In genomic region chr7:49687658-49688376, GRCm38 (mm10) we compare ENCODE assay signal across 19 mouse cellular contexts. TPM values are rescaled to one million over a fixed set of nuclear protein-coding genes. Genes with fewer than 3 reads are reported as not detected.
A peak's percentile ranks its signal among the peaks of the same experiment; 100 is the strongest.
DNase-seq lines count a peak whose midpoint lies in the region; ATAC-seq and TF ChIP-seq lines count a peak whose summit lies in the region.
"Had no signal": no experiment of that assay in that cellular context is flagged by ENCODE, and none has a peak within 500 bp of the region (broad histone marks: within the 10 kb centered on the region; RNA-seq: fewer than 3 reads in every experiment).

No protein-coding gene starts in this region.

- H3K4me1 ChIP-seq in forebrain, embryonic 11.5 days (replicated peaks; ENCODE audit: control insufficient read depth, insufficient read depth, low read length), result peaks cover 17% of the 10 kb centered on the region; the same call in 1 of the 2 replicates
- H3K4me1 ChIP-seq in forebrain, embryonic 13.5 days, result peaks cover 14% of the 10 kb centered on the region
- H3K4me1 ChIP-seq in hindbrain, embryonic 10.5 days (replicated peaks), result peaks cover 20% of the 10 kb centered on the region
- no peaks in the 10 kb centered on the region for H3K4me1 ChIP-seq in hindbrain, postnatal 0 days (ENCODE audit: insufficient read depth, low read length)
- H3K4me1 ChIP-seq in midbrain, embryonic 11.5 days (ENCODE audit: control insufficient read depth, insufficient read depth, low read length), result peaks cover 15% of the 10 kb centered on the region
- H3K4me1 ChIP-seq in midbrain, postnatal 0 days (ENCODE audit: insufficient read depth, low read length), result no peaks in the 10 kb centered on the region
- peaks cover 13% of the 10 kb centered on the region for H3K4me1 ChIP-seq in limb, embryonic 12.5 days (replicated peaks)

- H3K9me3 ChIP-seq in forebrain, embryonic 11.5 days (ENCODE audit: control insufficient read depth, low read length), result no peaks in the 10 kb centered on the region
- no peaks in the 10 kb centered on the region for H3K9me3 ChIP-seq in forebrain, embryonic 13.5 days (replicated peaks)
- no peaks in the 10 kb centered on the region for H3K9me3 ChIP-seq in hindbrain, embryonic 10.5 days
- H3K9me3 ChIP-seq in hindbrain, postnatal 0 days (ENCODE audit: low read length), result no peaks in the 10 kb centered on the region
- H3K9me3 ChIP-seq in midbrain, embryonic 11.5 days (ENCODE audit: control insufficient read depth, low read length), result no peaks in the 10 kb centered on the region
- H3K9me3 ChIP-seq in midbrain, postnatal 0 days (ENCODE audit: low read length), result no peaks in the 10 kb centered on the region
- H3K9me3 ChIP-seq in limb, embryonic 12.5 days, result no peaks in the 10 kb centered on the region
- H3K9me3 ChIP-seq: forebrain, embryonic 15.5 days; intestine, embryonic 15.5 days had no signal

- no peaks in the 10 kb centered on the region for H3K36me3 ChIP-seq in forebrain, embryonic 11.5 days (ENCODE audit: control insufficient read depth, insufficient read depth, low read length)
- no peaks in the 10 kb centered on the region for H3K36me3 ChIP-seq in forebrain, embryonic 13.5 days (ENCODE audit: poor library complexity, severe bottlenecking)
- no peaks in the 10 kb centered on the region for H3K36me3 ChIP-seq in hindbrain, embryonic 10.5 days
- no peaks in the 10 kb centered on the region for H3K36me3 ChIP-seq in hindbrain, postnatal 0 days (ENCODE audit: insufficient read depth, low read length)
- no peaks in the 10 kb centered on the region for H3K36me3 ChIP-seq in midbrain, embryonic 11.5 days (ENCODE audit: control insufficient read depth, insufficient read depth, low read length)
- H3K36me3 ChIP-seq in midbrain, postnatal 0 days (ENCODE audit: insufficient read depth, low read length), result no peaks in the 10 kb centered on the region
- no peaks in the 10 kb centered on the region for H3K36me3 ChIP-seq in limb, embryonic 12.5 days
- H3K36me3 ChIP-seq: forebrain, embryonic 15.5 days; intestine, embryonic 15.5 days had no signal

- TF ChIP-seq CTCF in hindbrain, postnatal 0 days (IDR thresholded peaks at IDR 0.05; ENCODE audit: low read depth), result no peak
- no peak for TF ChIP-seq CTCF in midbrain, postnatal 0 days (IDR thresholded peaks at IDR 0.05)

- peaks cover 79% of the 10 kb centered on the region for H3K27me3 ChIP-seq in forebrain, embryonic 11.5 days (ENCODE audit: control insufficient read depth, insufficient read depth, low read length)
- H3K27me3 ChIP-seq in forebrain, embryonic 13.5 days, result peaks cover 94% of the 10 kb centered on the region
- peaks cover 98% of the 10 kb centered on the region for H3K27me3 ChIP-seq in hindbrain, embryonic 10.5 days (ENCODE audit: insufficient read depth, poor library complexity, severe bottlenecking)
- H3K27me3 ChIP-seq in hindbrain, postnatal 0 days (ENCODE audit: insufficient read depth, low read length), result peaks cover 82% of the 10 kb centered on the region
- H3K27me3 ChIP-seq in midbrain, embryonic 11.5 days (ENCODE audit: control insufficient read depth, insufficient read depth, low read length), result peaks cover 81% of the 10 kb centered on the region
- H3K27me3 ChIP-seq in midbrain, postnatal 0 days (ENCODE audit: insufficient read depth, low read length), result peaks cover 36% of the 10 kb centered on the region
- peaks cover 43% of the 10 kb centered on the region for H3K27me3 ChIP-seq in limb, embryonic 12.5 days

- 10% methylated on average over 10 of the region's 10 CpGs for WGBS in forebrain, embryonic 11.5 days
- WGBS in forebrain, embryonic 13.5 days, result 13% methylated on average over 10 of the region's 10 CpGs
- WGBS in hindbrain, embryonic 10.5 days, result 8% methylated on average over 10 of the region's 10 CpGs
- 11% methylated on average over 10 of the region's 10 CpGs for WGBS in hindbrain, postnatal 0 days
- 11% methylated on average over 10 of the region's 10 CpGs for WGBS in midbrain, embryonic 11.5 days
- WGBS in midbrain, postnatal 0 days, result 21% methylated on average over 10 of the region's 10 CpGs
- WGBS in limb, embryonic 12.5 days, result 17% methylated on average over 10 of the region's 10 CpGs

- DNase-seq in forebrain, embryonic 11.5 days (ENCODE audit: low spot score), result peak; percentile 51
- DNase-seq in hindbrain, embryonic 10.5 days (ENCODE audit: low spot score), result no peak
- DNase-seq in hindbrain, postnatal 0 days (ENCODE audit: low spot score), result no peak
- DNase-seq in midbrain, embryonic 11.5 days (ENCODE audit: low spot score, missing footprints), result peak; percentile 91
- DNase-seq in midbrain, postnatal 0 days (ENCODE audit: low spot score), result no peak
- DNase-seq in cerebellum, adult 8-10 months, result no peak
- DNase-seq: adrenal gland, postnatal 10 days; cerebellum, adult 9-11 months; kidney, postnatal 14 days; lung, postnatal 4 days; right cerebral cortex, adult 18-20 months had no signal

- H3K4me3 ChIP-seq in forebrain, embryonic 11.5 days (ENCODE audit: low read depth, low read length), result no peak overlapping the region
- H3K4me3 ChIP-seq in forebrain, embryonic 13.5 days, result no peak overlapping the region
- no peak overlapping the region for H3K4me3 ChIP-seq in hindbrain, embryonic 10.5 days
- no peak overlapping the region for H3K4me3 ChIP-seq in hindbrain, postnatal 0 days (ENCODE audit: low read length)
- no peak overlapping the region for H3K4me3 ChIP-seq in midbrain, embryonic 11.5 days (ENCODE audit: low read depth, low read length)
- H3K4me3 ChIP-seq in midbrain, postnatal 0 days (ENCODE audit: low read depth, low read length), result no peak overlapping the region
- no peak overlapping the region for H3K4me3 ChIP-seq in limb, embryonic 12.5 days (replicated peaks)
- H3K4me3 ChIP-seq: forebrain, embryonic 15.5 days; intestine, embryonic 15.5 days had no signal

- peak; percentile 45; the same call in 1 of the 2 replicates for ATAC-seq in forebrain, embryonic 11.5 days (replicated peaks; ENCODE audit: low FRiP score)
- no peak for ATAC-seq in forebrain, embryonic 13.5 days
- ATAC-seq in hindbrain, postnatal 0 days, result no peak
- peak; percentile 63 for ATAC-seq in midbrain, embryonic 11.5 days (ENCODE audit: low FRiP score)
- ATAC-seq in midbrain, postnatal 0 days (ENCODE audit: low FRiP score), result no peak
- no peak for ATAC-seq in limb, embryonic 12.5 days (ENCODE audit: insufficient number of reproducible peaks, insufficient read depth, low FRiP score, low TSS enrichment, low read depth)
- ATAC-seq: forebrain, embryonic 15.5 days; intestine, embryonic 15.5 days had no signal

- H3K27ac ChIP-seq in forebrain, embryonic 11.5 days (ENCODE audit: low read depth, low read length), result no peak overlapping the region
- H3K27ac ChIP-seq in forebrain, embryonic 13.5 days, result no peak overlapping the region
- H3K27ac ChIP-seq in hindbrain, embryonic 10.5 days, result peak overlapping the region; percentile 67; the same call in 1 of the 2 replicates
- H3K27ac ChIP-seq in hindbrain, postnatal 0 days, result no peak overlapping the region
- H3K27ac ChIP-seq in midbrain, embryonic 11.5 days (ENCODE audit: low read depth, low read length), result no peak overlapping the region
- H3K27ac ChIP-seq in midbrain, postnatal 0 days (ENCODE audit: low read depth, low read length), result no peak overlapping the region
- H3K27ac ChIP-seq in limb, embryonic 12.5 days, result no peak overlapping the region
- H3K27ac ChIP-seq: forebrain, embryonic 15.5 days; intestine, embryonic 15.5 days had no signal

- no peak overlapping the region for H3K9ac ChIP-seq in forebrain, embryonic 11.5 days (ENCODE audit: low read length)
- H3K9ac ChIP-seq in forebrain, embryonic 13.5 days, result no peak overlapping the region
- no peak overlapping the region for H3K9ac ChIP-seq in hindbrain, postnatal 0 days (replicated peaks; ENCODE audit: low read length)
- H3K9ac ChIP-seq in midbrain, embryonic 11.5 days (ENCODE audit: low read length), result no peak overlapping the region
- H3K9ac ChIP-seq in midbrain, postnatal 0 days (replicated peaks; ENCODE audit: low read length, poor library complexity, severe bottlenecking), result no peak overlapping the region
- no peak overlapping the region; the same call in 1 of the 2 replicates for H3K9ac ChIP-seq in limb, embryonic 12.5 days (replicated peaks)
- H3K9ac ChIP-seq: forebrain, embryonic 15.5 days; intestine, embryonic 15.5 days had no signal

- no peak overlapping the region for H3K4me2 ChIP-seq in forebrain, embryonic 11.5 days (ENCODE audit: low read depth, low read length, severe bottlenecking)
- no peak overlapping the region for H3K4me2 ChIP-seq in forebrain, embryonic 13.5 days
- no peak overlapping the region for H3K4me2 ChIP-seq in hindbrain, postnatal 0 days (ENCODE audit: low read depth, low read length)
- H3K4me2 ChIP-seq in midbrain, embryonic 11.5 days, result no peak overlapping the region
- no peak overlapping the region for H3K4me2 ChIP-seq in midbrain, postnatal 0 days (ENCODE audit: low read depth, low read length, poor library complexity, severe bottlenecking)
- H3K4me2 ChIP-seq in limb, embryonic 12.5 days, result peak overlapping the region; percentile 39; the same call in 1 of the 2 replicates
- H3K4me2 ChIP-seq: forebrain, embryonic 15.5 days; intestine, embryonic 15.5 days had no signal

RNA-seq across cellular contexts. Expression of gene Dbx1, which starts 51.2 kb away (rescaled TPM):
- polyA plus RNA-seq in forebrain, embryonic 11.5 days (2014; fragmentation: Nextera tagmentation; extraction: Ambion mirVana), result 31.0 and 33.3 TPM in 2 replicates
- 7.5 and 10.9 TPM in 2 replicates for polyA plus RNA-seq in forebrain, embryonic 13.5 days (2015; fragmentation: Nextera tagmentation; extraction: Ambion mirVana)
- polyA plus RNA-seq in hindbrain, embryonic 10.5 days (2016; fragmentation: Nextera tagmentation; extraction: Ambion mirVana), result 42.0 and 72.1 TPM in 2 replicates
- 0.43 and 0.68 TPM in 2 replicates for total RNA-seq in hindbrain, postnatal 0 days (2014; rRNA removed)
- 0.53 and 0.59 TPM in 2 replicates for polyA plus RNA-seq in hindbrain, postnatal 0 days (2015; fragmentation: Nextera tagmentation; extraction: Ambion mirVana)
- polyA plus RNA-seq in midbrain, embryonic 11.5 days (2014; fragmentation: Nextera tagmentation; extraction: Ambion mirVana), result 168 and 182 TPM in 2 replicates
- total RNA-seq in midbrain, postnatal 0 days (2014; rRNA removed), result 0.77 and 1.6 TPM in 2 replicates
- 0.84 and 1.2 TPM in 2 replicates for polyA plus RNA-seq in midbrain, postnatal 0 days (2015; fragmentation: Nextera tagmentation; extraction: Ambion mirVana)
- polyA plus RNA-seq in limb, embryonic 12.5 days (2016; fragmentation: Nextera tagmentation; extraction: Ambion mirVana), result 0.26 and 0.31 TPM in 2 replicates
- total RNA-seq: adrenal gland, postnatal 10 days; gastrocnemius, adult 18-20 months; layer of hippocampus, postnatal 14 days; left cerebral cortex, postnatal 36 days had no signal
- polyA plus RNA-seq: intestine, embryonic 15.5 days; spleen, adult 2 months had no signal

Comparison
In these comparisons a context has a peak if more than half of its experiments do, and no peak if none do; other contexts are left out.
1. ATAC-seq: peak in forebrain, embryonic 11.5 days (single experiment) and midbrain, embryonic 11.5 days (single experiment); none in forebrain, embryonic 13.5 days (single experiment), hindbrain, postnatal 0 days (single experiment), midbrain, postnatal 0 days (single experiment) and limb, embryonic 12.5 days (single experiment).
2. DNase-seq: peak in forebrain, embryonic 11.5 days (single experiment) and midbrain, embryonic 11.5 days (single experiment); none in hindbrain, embryonic 10.5 days (single experiment), hindbrain, postnatal 0 days (single experiment), midbrain, postnatal 0 days (single experiment) and cerebellum, adult 8-10 months (single experiment).